Mouse (Mus musculus) CH12.LX (cell line): ENCODE data around the gene Micall2.

ENCODE experiments used
- CTCF ChIP-seq, 2 experiments: IDR thresholded peaks in 1 of 2; conservative IDR thresholded peaks in 1 of 2; 2 replicates each; pipeline ENCODE4 v1.5.1; 2011 to 2012; ENCODE audit warnings: low read depth in 2 of 2, low read length in 2 of 2, improper control_type of control experiment in 1 of 2, inconsistent platforms in 1 of 2, mild to moderate bottlenecking in 1 of 2, moderate library complexity in 1 of 2
- E2F4 ChIP-seq: IDR thresholded peaks from 2 replicates; pipeline ENCODE4 v1.6.1; 2011; ENCODE audit warnings: low read depth, low read length, improper control_type of control experiment; ENCODE audit not compliant: insufficient replicate concordance
- ELF1 ChIP-seq: IDR thresholded peaks from 2 replicates; pipeline ENCODE4 v1.6.1; 2014; ENCODE audit warnings: low read depth, mild to moderate bottlenecking, inconsistent platforms, low read length, improper control_type of control experiment
- HCFC1 ChIP-seq: IDR thresholded peaks from 2 replicates; pipeline ENCODE4 v1.6.1; 2012; ENCODE audit warnings: low read depth, mild to moderate bottlenecking, inconsistent platforms, low read length, improper control_type of control experiment
- JUN ChIP-seq: IDR thresholded peaks from 2 replicates; pipeline ENCODE4 v1.6.1; 2011; ENCODE audit warnings: low read depth, mild to moderate bottlenecking, low read length, improper control_type of control experiment, moderate library complexity; ENCODE audit not compliant: insufficient read depth
- JUND ChIP-seq: conservative IDR thresholded peaks from 2 replicates; pipeline ENCODE4 v1.6.1; 2011; ENCODE audit warnings: low read depth, low read length, improper control_type of control experiment
- MAFK ChIP-seq: IDR thresholded peaks from 2 replicates; pipeline ENCODE4 v1.6.1; 2011; ENCODE audit warnings: low read length, improper control_type of control experiment; ENCODE audit not compliant: insufficient replicate concordance
- MAX ChIP-seq: IDR thresholded peaks from 2 replicates; pipeline ENCODE4 v1.6.1; 2011; ENCODE audit warnings: low read length, improper control_type of control experiment
- NRF1 ChIP-seq: IDR thresholded peaks from 2 replicates; pipeline ENCODE4 v1.6.1; 2014; ENCODE audit warnings: low read depth, mild to moderate bottlenecking, inconsistent platforms, low read length, improper control_type of control experiment, moderate library complexity
- POLR2A ChIP-seq: IDR thresholded peaks from 2 replicates; pipeline ENCODE4 v1.6.1; 2011; ENCODE audit warnings: low read depth, mild to moderate bottlenecking, improper control_type of control experiment, low read length
- RAD21 ChIP-seq: IDR thresholded peaks from 2 replicates; pipeline ENCODE4 v1.6.1; 2011; ENCODE audit warnings: low read depth, mild to moderate bottlenecking, low read length, improper control_type of control experiment, moderate library complexity
- SMC3 ChIP-seq: IDR thresholded peaks from 2 replicates; pipeline ENCODE4 v1.6.1; 2011; ENCODE audit warnings: low read depth, low read length, improper control_type of control experiment
- UBTF ChIP-seq: IDR thresholded peaks from 2 replicates; pipeline ENCODE4 v1.6.1; 2012; ENCODE audit warnings: low read depth, mild to moderate bottlenecking, inconsistent platforms, low read length, improper control_type of control experiment, moderate library complexity
- ZC3H11A ChIP-seq: IDR thresholded peaks from 2 replicates; pipeline ENCODE4 v1.6.1; 2012; ENCODE audit warnings: low read depth, mild to moderate bottlenecking, inconsistent platforms, low read length, improper control_type of control experiment

DNA sequence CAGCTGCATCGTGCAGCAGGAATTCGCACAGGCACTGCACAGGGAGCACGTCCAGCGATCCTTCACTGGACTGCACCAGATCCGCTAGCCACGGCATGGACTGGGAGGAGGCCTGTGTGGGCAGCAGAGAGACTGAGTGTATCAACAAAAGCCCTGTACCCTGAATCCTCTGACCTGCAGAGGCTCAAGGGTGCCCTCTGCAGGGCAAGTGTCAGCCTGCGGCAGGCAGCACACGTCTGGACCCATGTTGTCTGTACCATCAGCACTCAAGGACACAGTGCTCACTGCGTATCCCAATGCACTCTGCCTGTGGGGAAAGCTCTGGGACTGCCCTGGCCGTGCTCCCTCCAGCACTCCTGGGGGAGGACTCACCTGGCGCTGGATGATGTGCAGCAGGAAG is 28.2 kb upstream of the Micall2 start:
- TF ChIP-seq CTCF (conservative IDR thresholded peaks at IDR 0.05 in 1 of 2, IDR thresholded peaks at IDR 0.05 in 1 of 2; ENCODE audit: low read depth in 2 of 2, low read length in 2 of 2) (peak; percentile 61 to 76), MAX (no peak), POLR2A (no peak), NRF1 (no peak), ELF1 (no peak), ZC3H11A (no peak), JUN (no peak), UBTF (no peak), RAD21 (no peak; the same call in none of the 2 replicates), JUND (no peak), HCFC1 (no peak), E2F4 (no peak), MAFK (no peak), SMC3 (no peak)
